Mouse (Mus musculus): ENCODE results near the gene Phf21a. TPM values are rescaled to one million over a fixed set of nuclear protein-coding genes. Genes with fewer than 3 reads are reported as not detected.
"Not testable (repeated sequence)": the region's sequence is repeated elsewhere in the genome, so short reads cannot be mapped to it uniquely, and the experiment has no call there.

The Phf21a gene
- polyA plus RNA-seq, 1 experiment from 2014 or later: 40.4 TPM

DNA sequence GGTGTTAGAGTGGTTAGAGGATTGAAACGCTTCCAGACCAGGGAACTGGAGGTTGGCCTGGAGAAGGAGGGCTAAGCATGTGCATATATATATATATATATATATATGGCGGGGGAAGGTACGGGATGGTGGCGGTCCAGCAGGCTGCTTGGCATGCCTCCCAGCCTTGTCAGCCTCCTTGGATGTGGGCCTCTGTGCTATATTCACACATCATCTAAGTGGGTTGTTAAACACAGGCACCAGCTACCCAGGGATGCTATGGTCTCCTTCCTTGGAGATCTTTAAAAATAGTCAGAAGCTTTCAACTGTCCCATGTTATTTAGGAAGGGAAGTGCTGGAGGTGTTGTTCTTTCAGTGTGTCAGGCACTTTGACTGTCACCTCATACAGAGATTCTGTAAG, 3.1 kb upstream of the Phf21a start:
- no peak for ATAC-seq (ENCODE audit: low FRiP score)
- 89% methylated on average over 4 of the region's 4 CpGs for WGBS
- H3K9ac ChIP-seq: no peak overlapping the region

DNA sequence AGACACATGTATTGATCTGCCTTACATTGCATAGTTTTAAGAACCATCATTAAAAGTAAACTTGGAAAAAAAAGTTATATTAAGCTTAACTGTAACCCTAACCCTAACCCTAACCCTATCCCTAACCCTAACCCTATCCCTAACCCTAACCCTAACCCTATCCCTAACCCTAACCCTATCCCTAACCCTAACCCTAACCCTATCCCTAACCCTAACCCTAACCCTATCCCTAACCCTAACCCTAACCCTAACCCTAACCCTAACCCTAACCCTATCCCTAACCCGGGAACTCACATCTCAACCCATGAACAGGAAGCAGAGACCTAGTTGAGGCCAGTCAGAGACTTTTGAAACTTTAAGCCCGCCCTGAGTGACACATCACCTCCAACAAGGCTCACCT, 586 bp downstream of the Phf21a start:
- not testable (repeated sequence) for H3K9ac ChIP-seq; H3K9me3 ChIP-seq (replicated peaks); H3K4me2 ChIP-seq (replicated peaks); H3K4me1 ChIP-seq; H3K27ac ChIP-seq; H3K36me3 ChIP-seq; H3K4me3 ChIP-seq; ATAC-seq (ENCODE audit: low FRiP score); H3K27me3 ChIP-seq
- 87% methylated on average over 2 of the region's 2 CpGs for WGBS

More for the DNA sequence above, 3.1 kb upstream of the Phf21a start:
- Histone ChIP-seq H3K27me3 (no peaks in the 10 kb centered on the region), H3K27ac (no peak overlapping the region), H3K9me3 (replicated peaks) (no peaks in the 10 kb centered on the region), H3K36me3 (no peaks in the 10 kb centered on the region), H3K4me3 (no peak overlapping the region), H3K4me1 (no peaks in the 10 kb centered on the region), H3K4me2 (replicated peaks) (no peak overlapping the region)

DNA sequence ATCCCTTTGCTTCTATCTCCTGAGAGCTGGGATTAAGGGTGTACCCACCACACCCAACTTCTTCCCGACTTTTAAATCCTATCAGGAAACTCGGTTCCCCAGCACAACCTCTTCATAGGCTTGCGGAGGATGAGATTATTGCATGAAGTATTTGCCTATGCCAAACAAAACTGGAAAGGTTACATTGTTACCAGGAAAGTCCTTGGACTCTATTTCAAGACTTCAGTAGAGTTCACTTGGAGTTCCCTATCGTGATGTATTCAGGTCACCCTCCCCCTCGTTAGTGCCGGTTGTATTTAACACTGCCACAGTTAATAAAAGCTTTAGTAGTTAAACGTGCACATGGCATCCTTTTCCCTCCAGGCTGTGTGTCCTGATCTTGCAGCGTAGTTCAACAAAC, 1.2 kb downstream of the Phf21a start:
- H3K4me2 ChIP-seq (replicated peaks): no peak overlapping the region
- H3K27ac ChIP-seq: no peak overlapping the region
- no peak overlapping the region for H3K9ac ChIP-seq
- no peaks in the 10 kb centered on the region for H3K36me3 ChIP-seq
- no peaks in the 10 kb centered on the region for H3K27me3 ChIP-seq
- H3K9me3 ChIP-seq (replicated peaks): no peaks in the 10 kb centered on the region
- 74% methylated on average over 8 of the region's 8 CpGs for WGBS
- no peaks in the 10 kb centered on the region for H3K4me1 ChIP-seq
- H3K4me3 ChIP-seq: no peak overlapping the region
- ATAC-seq (ENCODE audit: low FRiP score): no peak

DNA sequence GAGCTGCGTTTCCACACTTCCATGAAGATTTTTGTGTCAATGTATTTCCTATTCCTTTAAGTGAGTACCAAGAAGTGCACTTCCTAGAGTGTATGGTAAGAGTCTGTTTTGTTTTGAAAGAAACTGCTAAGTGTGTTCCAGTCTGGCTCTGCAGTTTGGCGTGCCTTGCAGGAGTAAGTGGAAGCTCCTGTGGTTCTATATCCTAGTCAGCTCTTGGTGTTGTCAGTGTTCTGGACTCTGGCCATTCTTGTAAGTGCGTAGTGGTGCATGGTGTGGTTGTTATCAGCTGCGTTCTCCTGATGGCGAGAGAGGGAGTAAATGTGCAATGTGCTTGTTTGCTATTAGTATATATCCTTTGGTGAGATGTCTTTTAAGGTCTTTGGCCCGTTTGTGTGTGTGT, 7.9 kb downstream of the Phf21a start:
- Histone ChIP-seq H3K36me3 (no peaks in the 10 kb centered on the region), H3K4me1 (no peaks in the 10 kb centered on the region), H3K4me3 (no peak overlapping the region), H3K4me2 (replicated peaks) (no peak overlapping the region), H3K9me3 (replicated peaks) (no peaks in the 10 kb centered on the region), H3K9ac (no peak overlapping the region), H3K27ac (no peak overlapping the region), H3K27me3 (no peaks in the 10 kb centered on the region)
- ATAC-seq (ENCODE audit: low FRiP score): no peak
- 90% methylated on average over 6 of the region's 6 CpGs for WGBS

DNA sequence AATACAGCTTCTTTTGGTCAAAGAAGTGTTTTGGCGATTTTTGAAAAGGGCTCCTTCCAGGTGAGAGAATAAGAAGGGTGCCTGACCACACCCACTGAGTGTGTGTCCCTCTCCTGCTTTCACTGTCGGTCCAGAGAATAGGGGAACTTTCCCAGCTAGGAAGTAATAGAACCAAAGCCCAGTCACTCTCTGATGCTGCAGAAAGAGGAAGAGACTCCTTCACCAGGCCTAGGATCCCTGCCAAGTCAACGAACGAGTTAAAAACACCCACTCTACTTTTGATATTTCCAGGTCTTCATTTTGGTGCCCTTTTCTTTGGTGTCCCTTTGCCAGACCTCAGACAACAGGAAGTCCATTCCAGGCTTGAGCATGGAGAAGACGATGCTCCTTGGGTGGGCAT, 31.6 kb downstream of the Phf21a start:
- Histone ChIP-seq H3K9ac (no peak overlapping the region), H3K4me2 (replicated peaks) (no peak overlapping the region), H3K36me3 (no peaks in the 10 kb centered on the region), H3K27ac (no peak overlapping the region), H3K4me1 (no peaks in the 10 kb centered on the region), H3K9me3 (replicated peaks) (no peaks in the 10 kb centered on the region), H3K27me3 (no peaks in the 10 kb centered on the region), H3K4me3 (no peak overlapping the region)
- WGBS: 86% methylated on average over 5 of the region's 5 CpGs
- ATAC-seq (ENCODE audit: low FRiP score): no peak

DNA sequence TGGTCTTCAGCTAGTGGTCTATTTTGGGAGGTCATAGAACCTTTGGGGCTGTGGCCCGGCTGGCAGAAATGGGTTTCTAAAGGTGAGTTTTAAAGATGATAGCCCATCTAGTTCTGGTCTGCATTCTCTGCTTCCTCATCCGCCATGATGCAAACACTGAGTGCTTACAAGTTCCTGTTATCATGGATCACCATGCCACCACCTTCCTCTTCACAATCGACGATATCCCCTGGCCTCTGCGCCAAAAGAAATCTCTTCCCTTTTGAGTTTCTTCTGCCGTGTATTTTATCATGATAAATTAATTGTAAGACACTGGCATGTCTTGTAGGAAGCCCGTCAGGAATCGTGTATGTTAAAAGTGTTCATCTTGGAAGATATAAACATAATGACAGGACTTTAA, 32.4 kb downstream of the Phf21a start:
- Histone ChIP-seq H3K36me3 (no peaks in the 10 kb centered on the region), H3K4me1 (no peaks in the 10 kb centered on the region), H3K9ac (no peak overlapping the region), H3K27me3 (no peaks in the 10 kb centered on the region), H3K27ac (no peak overlapping the region), H3K4me2 (replicated peaks) (no peak overlapping the region), H3K4me3 (no peak overlapping the region), H3K9me3 (replicated peaks) (no peaks in the 10 kb centered on the region)
- no peak for ATAC-seq (ENCODE audit: low FRiP score)
- 94% methylated on average over 8 of the region's 8 CpGs for WGBS

DNA sequence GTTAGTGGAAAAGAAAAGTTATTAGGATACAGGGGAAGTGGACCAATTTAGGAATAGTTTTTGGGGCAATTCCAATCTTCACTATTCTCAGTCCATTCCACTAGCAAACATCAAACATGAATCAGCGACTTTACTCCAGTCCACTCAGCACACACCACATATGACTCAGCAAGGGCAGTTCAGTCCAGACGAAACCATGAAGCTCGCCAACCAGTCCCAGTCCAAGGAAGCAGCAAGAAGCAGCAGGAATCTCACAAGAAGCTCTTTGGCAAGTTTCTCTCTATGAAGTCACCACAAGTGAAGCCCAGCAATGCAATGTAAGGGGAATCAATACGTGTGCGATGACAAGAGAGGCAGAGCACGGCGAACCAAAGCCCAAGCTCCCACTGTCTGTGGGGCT, 37.2 kb downstream of the Phf21a start:
- Histone ChIP-seq H3K9ac (no peak overlapping the region), H3K27me3 (no peaks in the 10 kb centered on the region), H3K9me3 (replicated peaks) (no peaks in the 10 kb centered on the region), H3K27ac (no peak overlapping the region), H3K4me1 (no peaks in the 10 kb centered on the region), H3K36me3 (no peaks in the 10 kb centered on the region), H3K4me3 (no peak overlapping the region), H3K4me2 (replicated peaks) (no peak overlapping the region)
- no peak for ATAC-seq (ENCODE audit: low FRiP score)
- WGBS: 94% methylated on average over 7 of the region's 7 CpGs

DNA sequence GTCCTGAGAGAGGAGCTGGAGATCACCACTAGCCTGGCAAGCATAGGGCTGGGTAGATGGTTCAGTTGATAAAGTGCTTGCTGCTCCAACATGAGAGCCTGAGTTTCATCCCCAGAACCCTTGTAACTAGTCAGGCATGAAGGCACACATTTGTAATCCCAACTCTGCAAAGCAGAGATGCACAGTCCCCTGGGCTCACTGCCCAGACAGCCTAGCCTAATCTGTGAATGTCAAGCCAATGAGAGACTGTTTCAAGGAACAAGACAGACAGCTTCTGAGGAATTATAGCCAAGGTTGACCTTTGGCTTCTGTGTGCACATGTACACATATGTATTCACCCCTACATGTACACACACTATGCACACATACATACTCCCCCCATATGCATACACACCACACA, 45.8 kb downstream of the Phf21a start:
- peaks cover 10% of the 10 kb centered on the region; the same call in 1 of the 2 replicates for H3K4me1 ChIP-seq
- no peak overlapping the region for H3K27ac ChIP-seq
- no peaks in the 10 kb centered on the region for H3K36me3 ChIP-seq
- no peak overlapping the region for H3K9ac ChIP-seq
- no peak overlapping the region for H3K4me2 ChIP-seq (replicated peaks)
- no peak for ATAC-seq (ENCODE audit: low FRiP score)
- H3K9me3 ChIP-seq (replicated peaks): no peaks in the 10 kb centered on the region
- H3K4me3 ChIP-seq: no peak overlapping the region
- H3K27me3 ChIP-seq: 0 out of 2 replicates have a peak, but pooled peaks cover 4% of the 10 kb centered on the region

DNA sequence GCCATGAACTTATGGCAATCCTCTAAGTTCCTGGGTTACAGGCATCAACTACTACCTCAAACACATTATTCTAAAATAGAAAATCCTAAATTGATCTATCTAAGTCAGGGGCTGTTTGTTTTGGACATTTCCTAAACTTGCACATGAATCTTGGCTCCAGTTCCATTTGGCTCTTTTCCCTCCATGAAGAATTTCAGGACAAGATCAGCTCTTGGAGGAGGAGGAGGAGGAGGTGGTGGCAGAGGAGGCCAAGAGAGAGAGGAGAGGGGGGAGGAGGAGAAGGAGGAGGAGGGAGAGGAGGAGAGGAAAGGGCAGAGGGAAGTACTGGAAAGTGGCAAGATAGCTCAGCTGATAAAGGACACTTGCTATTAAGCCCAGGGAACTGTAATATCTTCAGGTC, 46.4 kb downstream of the Phf21a start:
- no peak overlapping the region for H3K4me2 ChIP-seq (replicated peaks)
- no peaks in the 10 kb centered on the region for H3K9me3 ChIP-seq (replicated peaks)
- no peak overlapping the region for H3K4me3 ChIP-seq
- no peak overlapping the region for H3K9ac ChIP-seq
- 0 out of 2 replicates have a peak, but pooled peaks cover 4% of the 10 kb centered on the region for H3K27me3 ChIP-seq
- no peaks in the 10 kb centered on the region for H3K36me3 ChIP-seq
- H3K27ac ChIP-seq: no peak overlapping the region
- ATAC-seq (ENCODE audit: low FRiP score): no peak
- H3K4me1 ChIP-seq: peaks cover 10% of the 10 kb centered on the region; the same call in 1 of the 2 replicates

DNA sequence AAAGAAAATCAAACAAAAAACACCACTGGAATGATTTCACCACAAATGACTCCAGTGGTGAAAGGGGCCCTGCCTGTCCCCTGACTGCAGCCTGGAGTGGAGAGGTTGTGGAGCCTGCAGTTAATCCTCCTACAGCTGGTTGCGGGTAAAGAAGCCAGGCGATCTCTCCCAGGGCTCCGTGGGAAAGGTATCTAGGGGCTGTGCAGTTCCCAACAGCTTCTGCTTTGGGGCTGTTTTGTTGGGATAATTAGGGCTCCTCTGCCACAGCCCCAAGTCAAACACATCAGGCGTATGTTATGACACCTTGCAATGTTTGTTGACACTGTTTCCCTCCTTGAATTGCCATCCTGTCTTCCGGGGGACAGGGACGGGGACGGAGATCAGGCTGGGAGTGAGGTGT, 47.5 kb downstream of the Phf21a start:
- peak overlapping the region; percentile 19; the same call in 1 of the 2 replicates for H3K4me2 ChIP-seq (replicated peaks)
- H3K27ac ChIP-seq: no peak overlapping the region
- no peaks in the 10 kb centered on the region for H3K9me3 ChIP-seq (replicated peaks)
- 0 out of 2 replicates have a peak, but pooled peaks cover 4% of the 10 kb centered on the region for H3K27me3 ChIP-seq
- 24% methylated on average over 7 of the region's 7 CpGs for WGBS
- H3K4me1 ChIP-seq: peaks cover 10% of the 10 kb centered on the region; the same call in 1 of the 2 replicates
- no peak overlapping the region for H3K4me3 ChIP-seq
- H3K36me3 ChIP-seq: no peaks in the 10 kb centered on the region
- H3K9ac ChIP-seq: no peak overlapping the region
- no peak for ATAC-seq (ENCODE audit: low FRiP score)

DNA sequence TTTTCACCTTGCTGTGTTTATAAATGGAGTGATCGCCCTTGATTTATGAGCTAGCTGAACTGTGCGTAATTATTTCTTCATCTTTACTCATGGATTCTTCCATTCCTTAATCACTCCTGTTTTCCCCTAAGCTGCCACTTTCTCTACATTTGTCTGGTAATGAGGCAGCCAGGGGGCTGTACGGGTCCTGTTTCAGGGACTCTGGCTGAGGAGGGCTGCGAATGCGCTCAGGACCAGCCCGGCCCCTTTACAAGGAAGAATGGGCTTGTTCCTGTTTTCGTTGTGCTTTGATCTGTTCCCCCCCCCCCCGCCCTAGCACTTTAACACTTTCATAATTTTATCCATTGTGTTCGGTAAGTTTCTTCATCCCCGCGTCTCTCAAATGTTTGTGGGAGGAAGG, 48.2 kb downstream of the Phf21a start:
- H3K36me3 ChIP-seq: no peaks in the 10 kb centered on the region
- ATAC-seq (ENCODE audit: low FRiP score): no peak
- 23% methylated on average over 11 of the region's 11 CpGs for WGBS
- H3K9ac ChIP-seq: no peak overlapping the region
- H3K4me3 ChIP-seq: no peak overlapping the region
- no peaks in the 10 kb centered on the region for H3K9me3 ChIP-seq (replicated peaks)
- H3K4me2 ChIP-seq (replicated peaks): peak overlapping the region; percentile 19
- H3K27ac ChIP-seq: no peak overlapping the region
- H3K4me1 ChIP-seq: peaks cover 10% of the 10 kb centered on the region; the same call in 1 of the 2 replicates
- 0 out of 2 replicates have a peak, but pooled peaks cover 4% of the 10 kb centered on the region for H3K27me3 ChIP-seq

DNA sequence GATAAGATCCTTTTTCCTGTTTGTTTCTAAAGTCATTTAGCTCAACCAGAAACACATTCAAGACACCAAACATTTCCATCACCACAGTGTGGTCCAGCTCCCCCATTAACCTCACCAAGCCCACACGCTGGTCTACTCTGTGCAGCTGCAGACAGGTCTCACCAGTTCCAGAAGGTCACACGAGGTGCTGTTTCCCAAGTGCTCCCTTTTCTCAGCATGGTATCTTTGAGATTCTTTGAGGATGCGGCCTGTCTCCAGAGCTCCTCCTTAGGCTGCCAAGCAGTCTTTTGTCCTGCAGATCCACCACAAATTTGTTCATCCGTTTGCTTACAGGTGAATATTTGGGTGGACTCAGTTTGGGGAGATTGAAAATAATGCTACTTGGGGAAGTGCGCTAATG, 51.0 kb downstream of the Phf21a start:
- Histone ChIP-seq H3K4me1 (peaks cover 10% of the 10 kb centered on the region; the same call in 1 of the 2 replicates), H3K36me3 (no peaks in the 10 kb centered on the region), H3K4me3 (no peak overlapping the region), H3K27me3 (0 out of 2 replicates have a peak, but pooled peaks cover 4% of the 10 kb centered on the region), H3K27ac (no peak overlapping the region), H3K9ac (no peak overlapping the region), H3K9me3 (replicated peaks) (no peaks in the 10 kb centered on the region), H3K4me2 (replicated peaks) (no peak overlapping the region)
- ATAC-seq (ENCODE audit: low FRiP score): no peak
- WGBS: 22% methylated on average over 5 of the region's 5 CpGs

DNA sequence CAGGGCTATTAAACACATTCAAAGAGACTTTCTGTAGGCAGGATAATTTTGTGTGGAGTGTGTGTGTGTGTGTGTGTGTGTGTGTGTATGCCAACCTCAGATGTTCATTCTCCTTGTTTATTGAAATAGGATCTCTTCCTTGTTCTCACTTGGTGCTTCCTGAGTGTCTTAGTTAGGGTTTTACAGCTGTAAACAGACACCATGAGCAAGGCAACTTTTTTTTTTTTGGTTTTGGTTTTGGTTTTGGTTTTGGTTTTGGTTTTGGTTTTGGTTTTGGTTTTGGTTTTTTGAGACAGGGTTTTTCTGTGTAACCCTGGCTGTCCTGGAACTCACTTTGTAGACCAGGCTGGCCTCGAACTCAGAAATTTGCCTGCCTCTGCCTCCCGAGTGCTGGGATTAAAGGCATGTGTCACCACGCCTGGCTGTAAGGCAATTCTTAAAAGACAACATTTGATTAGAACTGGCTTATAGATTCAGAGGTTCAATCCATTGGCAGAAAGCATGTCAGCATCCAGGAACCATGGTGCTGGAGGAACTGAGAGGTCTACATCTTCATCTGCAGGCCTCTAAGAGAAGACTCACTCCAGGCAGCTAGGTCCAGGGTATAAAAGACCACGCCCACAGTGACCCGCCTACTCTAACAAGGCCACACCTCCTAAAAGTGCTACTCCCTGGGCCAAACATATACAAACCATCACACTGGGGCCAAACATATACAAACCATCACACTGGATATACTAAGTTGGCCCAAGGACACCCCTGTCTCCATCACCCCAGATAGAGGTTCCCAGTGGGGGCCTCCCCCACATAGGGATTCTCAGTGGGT, 55.2 kb downstream of the Phf21a start:
- H3K27me3 ChIP-seq; H3K36me3 ChIP-seq; H3K4me2 ChIP-seq (replicated peaks); H3K4me1 ChIP-seq; ATAC-seq (ENCODE audit: low FRiP score); H3K4me3 ChIP-seq; H3K27ac ChIP-seq; H3K9me3 ChIP-seq (replicated peaks); H3K9ac ChIP-seq: not testable (repeated sequence)
- WGBS: 74% methylated on average over 5 of the region's 5 CpGs

All from hindbrain, embryonic 12.5 days (tissue).